Mouse (Mus musculus): ENCODE results near the gene Crybb3. TPM values are rescaled to one million over a fixed set of nuclear protein-coding genes. Genes with fewer than 3 reads are reported as not detected.
A peak's percentile ranks its signal among the peaks of the same experiment; 100 is the strongest.

Gene Crybb3
- total and polyA plus RNA-seq, 2 experiments from 2014 or later: 1.4 to 3.1 TPM

GRCm38 (mm10) chr5:113090750-113091149, 9.4 kb upstream of the Crybb3 start:
- no peak for TF ChIP-seq CTCF (IDR thresholded peaks at IDR 0.05)
- peaks cover 23% of the 10 kb centered on the region for H3K36me3 ChIP-seq (ENCODE audit: insufficient read depth, low read length)
- no peak for ATAC-seq (ENCODE audit: low FRiP score)
- H3K4me3 ChIP-seq (ENCODE audit: low read depth, low read length): no peak overlapping the region
- no peak overlapping the region for H3K9ac ChIP-seq (replicated peaks; ENCODE audit: low read length, poor library complexity, severe bottlenecking)
- H3K4me1 ChIP-seq (ENCODE audit: insufficient read depth, low read length): no peaks in the 10 kb centered on the region; the same call in 1 of the 2 replicates
- H3K9me3 ChIP-seq (ENCODE audit: low read length): no peaks in the 10 kb centered on the region
- WGBS: 94% methylated on average over 11 of the region's 11 CpGs
- no peak overlapping the region for H3K4me2 ChIP-seq (ENCODE audit: low read depth, low read length, poor library complexity, severe bottlenecking)
- no peak overlapping the region for H3K27ac ChIP-seq (ENCODE audit: low read depth, low read length)
- H3K27me3 ChIP-seq (ENCODE audit: insufficient read depth, low read length): no peaks in the 10 kb centered on the region
- no peak for DNase-seq (ENCODE audit: low spot score)

GRCm38 (mm10) chr5:113090077-113090690, 8.8 kb upstream of the Crybb3 start:
- WGBS: 88% methylated on average over 24 of the region's 24 CpGs
- Histone ChIP-seq H3K4me1 (ENCODE audit: insufficient read depth, low read length) (no peaks in the 10 kb centered on the region; the same call in 1 of the 2 replicates), H3K9ac (replicated peaks; ENCODE audit: low read length, poor library complexity, severe bottlenecking) (no peak overlapping the region), H3K4me2 (ENCODE audit: low read depth, low read length, poor library complexity, severe bottlenecking) (no peak overlapping the region), H3K27me3 (ENCODE audit: insufficient read depth, low read length) (no peaks in the 10 kb centered on the region), H3K4me3 (ENCODE audit: low read depth, low read length) (no peak overlapping the region), H3K36me3 (ENCODE audit: insufficient read depth, low read length) (peaks cover 17% of the 10 kb centered on the region), H3K27ac (ENCODE audit: low read depth, low read length) (no peak overlapping the region), H3K9me3 (ENCODE audit: low read length) (no peaks in the 10 kb centered on the region)
- ATAC-seq (ENCODE audit: low FRiP score) (no peak), DNase-seq (ENCODE audit: low spot score) (no peak)
- no peak for TF ChIP-seq CTCF (IDR thresholded peaks at IDR 0.05)

- no peaks in the 10 kb centered on the region for H3K9me3 ChIP-seq (ENCODE audit: low read length)
- 88% methylated on average over 2 of the region's 2 CpGs for WGBS
- no peak for TF ChIP-seq CTCF (IDR thresholded peaks at IDR 0.05)
- H3K36me3 ChIP-seq (ENCODE audit: insufficient read depth, low read length): peaks cover 11% of the 10 kb centered on the region; the same call in 1 of the 2 replicates
- H3K27ac ChIP-seq (ENCODE audit: low read depth, low read length): 0 out of 2 replicates have a peak overlapping the region, but pooled peaks have one; percentile 43
- H3K9ac ChIP-seq (replicated peaks; ENCODE audit: low read length, poor library complexity, severe bottlenecking): no peak overlapping the region
- H3K4me3 ChIP-seq (ENCODE audit: low read depth, low read length): no peak overlapping the region
- no peaks in the 10 kb centered on the region for H3K27me3 ChIP-seq (ENCODE audit: insufficient read depth, low read length)
- DNase-seq (ENCODE audit: low spot score) (no peak), ATAC-seq (ENCODE audit: low FRiP score) (no peak)
- H3K4me1 ChIP-seq (ENCODE audit: insufficient read depth, low read length): no peaks in the 10 kb centered on the region; the same call in 1 of the 2 replicates
- H3K4me2 ChIP-seq (ENCODE audit: low read depth, low read length, poor library complexity, severe bottlenecking): no peak overlapping the region
Measured at GRCm38 (mm10) chr5:113087465-113087864, 6.1 kb upstream of the Crybb3 start.

- WGBS: 60% methylated on average over 4 of the region's 4 CpGs
- ATAC-seq (ENCODE audit: low FRiP score): no peak
- no peaks in the 10 kb centered on the region for H3K9me3 ChIP-seq (ENCODE audit: low read length)
- no peak overlapping the region for H3K4me2 ChIP-seq (ENCODE audit: low read depth, low read length, poor library complexity, severe bottlenecking)
- peaks cover 11% of the 10 kb centered on the region; the same call in 1 of the 2 replicates for H3K36me3 ChIP-seq (ENCODE audit: insufficient read depth, low read length)
- no peak overlapping the region for H3K9ac ChIP-seq (replicated peaks; ENCODE audit: low read length, poor library complexity, severe bottlenecking)
- no peak overlapping the region for H3K4me3 ChIP-seq (ENCODE audit: low read depth, low read length)
- no peaks in the 10 kb centered on the region for H3K27me3 ChIP-seq (ENCODE audit: insufficient read depth, low read length)
- no peak for TF ChIP-seq CTCF (IDR thresholded peaks at IDR 0.05)
- H3K4me1 ChIP-seq (ENCODE audit: insufficient read depth, low read length): no peaks in the 10 kb centered on the region; the same call in 1 of the 2 replicates
- H3K27ac ChIP-seq (ENCODE audit: low read depth, low read length): peak overlapping the region; percentile 43; the same call in 1 of the 2 replicates
- DNase-seq (ENCODE audit: low spot score): no peak
Measured at GRCm38 (mm10) chr5:113086990-113087389, 5.6 kb upstream of the Crybb3 start.

GRCm38 (mm10) chr5:113086439-113086838, 5.1 kb upstream of the Crybb3 start:
- peaks cover 6% of the 10 kb centered on the region; the same call in 1 of the 2 replicates for H3K36me3 ChIP-seq (ENCODE audit: insufficient read depth, low read length)
- H3K4me1 ChIP-seq (ENCODE audit: insufficient read depth, low read length): no peaks in the 10 kb centered on the region; the same call in 1 of the 2 replicates
- no peak overlapping the region for H3K9ac ChIP-seq (replicated peaks; ENCODE audit: low read length, poor library complexity, severe bottlenecking)
- TF ChIP-seq CTCF (IDR thresholded peaks at IDR 0.05): no peak
- no peaks in the 10 kb centered on the region for H3K27me3 ChIP-seq (ENCODE audit: insufficient read depth, low read length)
- DNase-seq (ENCODE audit: low spot score) (peak; percentile 58), ATAC-seq (ENCODE audit: low FRiP score) (no peak)
- no peaks in the 10 kb centered on the region for H3K9me3 ChIP-seq (ENCODE audit: low read length)
- no peak overlapping the region for H3K4me3 ChIP-seq (ENCODE audit: low read depth, low read length)
- peak overlapping the region; percentile 43 for H3K27ac ChIP-seq (ENCODE audit: low read depth, low read length)
- 59% methylated on average over 12 of the region's 12 CpGs for WGBS
- H3K4me2 ChIP-seq (ENCODE audit: low read depth, low read length, poor library complexity, severe bottlenecking): no peak overlapping the region

GRCm38 (mm10) chr5:113085931-113086330, 4.5 kb upstream of the Crybb3 start:
- ATAC-seq (ENCODE audit: low FRiP score): no peak
- Histone ChIP-seq H3K9ac (replicated peaks; ENCODE audit: low read length, poor library complexity, severe bottlenecking) (no peak overlapping the region), H3K4me1 (ENCODE audit: insufficient read depth, low read length) (no peaks in the 10 kb centered on the region; the same call in 1 of the 2 replicates), H3K9me3 (ENCODE audit: low read length) (no peaks in the 10 kb centered on the region), H3K27me3 (ENCODE audit: insufficient read depth, low read length) (no peaks in the 10 kb centered on the region), H3K4me3 (ENCODE audit: low read depth, low read length) (no peak overlapping the region), H3K4me2 (ENCODE audit: low read depth, low read length, poor library complexity, severe bottlenecking) (no peak overlapping the region), H3K27ac (ENCODE audit: low read depth, low read length) (no peak overlapping the region), H3K36me3 (ENCODE audit: insufficient read depth, low read length) (0 out of 2 replicates have a peak, but pooled peaks cover 5% of the 10 kb centered on the region)
- peak; percentile 44 for DNase-seq (ENCODE audit: low spot score)
- no peak for TF ChIP-seq CTCF (IDR thresholded peaks at IDR 0.05)
- whole genome bisulfite sequencing: 68% methylated on average over 2 of the region's 2 CpGs
